Mouse (Mus musculus) forebrain, embryonic 13.5 days (tissue): ENCODE measurements around the gene Fmo2. TPM values are rescaled to one million over a fixed set of nuclear protein-coding genes. Genes with fewer than 3 reads are reported as not detected.

Experiments
- ATAC-seq: fragments of 200-750 bp; cut with Nextera tagmentation; 2 replicates; pipeline ENCODE4 v1.8.0; 2017
- H3K27ac ChIP-seq: fragments of 300-500 bp; sonication (generic); 2 replicates; pipeline ENCODE4 v1.5.1; 2015; ENCODE audit warnings: inconsistent platforms, mild to moderate bottlenecking, moderate library complexity
- H3K27me3 ChIP-seq: fragments of 300-500 bp; sonication (generic); 2 replicates; pipeline ENCODE4 v1.6.1; 2015; ENCODE audit warnings: mild to moderate bottlenecking, inconsistent platforms
- H3K36me3 ChIP-seq: fragments of 300-500 bp; sonication (generic); 2 replicates; pipeline ENCODE4 v1.6.1; 2015; ENCODE audit warnings: mild to moderate bottlenecking, inconsistent platforms; ENCODE audit not compliant: poor library complexity, severe bottlenecking
- H3K4me1 ChIP-seq: fragments of 300-500 bp; sonication (generic); 2 replicates; pipeline ENCODE4 v1.6.1; 2015; ENCODE audit warnings: inconsistent platforms
- H3K4me2 ChIP-seq: fragments of 300-500 bp; sonication (generic); 2 replicates; pipeline ENCODE4 v1.6.1; 2015; ENCODE audit warnings: inconsistent platforms, mild to moderate bottlenecking, moderate library complexity
- H3K4me3 ChIP-seq: fragments of 300-500 bp; sonication (generic); 2 replicates; pipeline ENCODE4 v1.5.1; 2015; ENCODE audit warnings: mild to moderate bottlenecking, inconsistent platforms
- H3K9ac ChIP-seq: fragments of 300-500 bp; sonication (generic); 2 replicates; pipeline ENCODE4 v1.6.1; 2015; ENCODE audit warnings: mild to moderate bottlenecking, inconsistent platforms
- H3K9me3 ChIP-seq: fragments of 300-500 bp; sonication (generic); replicated peaks from 2 replicates; pipeline ENCODE4 v1.6.1; 2016; ENCODE audit warnings: inconsistent platforms
- WGBS: fragments of 180-500 bp; shearing (Covaris S2); methylation state at CpG from one replicate; pipeline ENCODE4 v1.1.7; 2015; 5-methylcytosine and 5-hydroxymethylcytosine counted together
- polyA plus RNA-seq: library from polyadenylated mRNA; unstranded; fragments of >200 nt; fragmentation: Nextera tagmentation; extraction: Ambion mirVana; gene quantifications from 2 replicates; pipeline ENCODE4 v1.2.1, GENCODE M21; 2015

Fmo2 gene
- polyA plus RNA-seq, 1 experiment from 2014 or later, result not detected

- H3K27me3 ChIP-seq, result no peaks in the 10 kb centered on the region
- H3K9me3 ChIP-seq, result no peaks in the 10 kb centered on the region
- no peak overlapping the region for H3K4me3 ChIP-seq
- no peak overlapping the region for H3K4me2 ChIP-seq
- no peak overlapping the region for H3K9ac ChIP-seq
- H3K36me3 ChIP-seq, result no peaks in the 10 kb centered on the region
- no peaks in the 10 kb centered on the region for H3K4me1 ChIP-seq
- ATAC-seq, result no peak
- WGBS, result 83% methylated on average over 4 of the region's 4 CpGs
- no peak overlapping the region for H3K27ac ChIP-seq
These were observed 15.8 kb downstream of the Fmo2 start for GRCm38 (mm10) chr1:162882681-162883080.

- Histone ChIP-seq H3K4me2 (no peak overlapping the region), H3K36me3 (no peaks in the 10 kb centered on the region), H3K4me3 (no peak overlapping the region), H3K9me3 (no peaks in the 10 kb centered on the region), H3K9ac (no peak overlapping the region), H3K27me3 (no peaks in the 10 kb centered on the region), H3K27ac (no peak overlapping the region), H3K4me1 (no peaks in the 10 kb centered on the region)
- ATAC-seq, result peak; percentile 16; the same call in 1 of the 2 replicates
- WGBS, result 64% methylated on average over 11 of the region's 11 CpGs
These were observed 18.7 kb downstream of the Fmo2 start for GRCm38 (mm10) chr1:162879595-162880369.

- Histone ChIP-seq H3K27ac (no peak overlapping the region), H3K9ac (no peak overlapping the region), H3K4me3 (no peak overlapping the region), H3K4me2 (no peak overlapping the region), H3K27me3 (no peaks in the 10 kb centered on the region), H3K36me3 (no peaks in the 10 kb centered on the region), H3K9me3 (no peaks in the 10 kb centered on the region), H3K4me1 (no peaks in the 10 kb centered on the region)
- ATAC-seq, result no peak
- 86% methylated on average over 3 of the region's 3 CpGs for WGBS
These were observed 23.4 kb downstream of the Fmo2 start for GRCm38 (mm10) chr1:162875091-162875490.

GRCm38 (mm10) chr1:162871701-162872311 is 26.7 kb downstream of the Fmo2 start:
- ATAC-seq, result no peak
- 72% methylated on average over 9 of the region's 9 CpGs for WGBS

GRCm38 (mm10) chr1:162870978-162871377 is 27.5 kb downstream of the Fmo2 start:
- no peak overlapping the region for H3K4me3 ChIP-seq
- no peak for ATAC-seq
- WGBS, result 87% methylated on average over 7 of the region's 7 CpGs
- H3K4me2 ChIP-seq, result no peak overlapping the region
- H3K9ac ChIP-seq, result no peak overlapping the region
- H3K4me1 ChIP-seq, result no peaks in the 10 kb centered on the region
- no peak overlapping the region for H3K27ac ChIP-seq
- H3K27me3 ChIP-seq, result no peaks in the 10 kb centered on the region
- no peaks in the 10 kb centered on the region; the same call in 1 of the 2 replicates for H3K9me3 ChIP-seq
- H3K36me3 ChIP-seq, result no peaks in the 10 kb centered on the region

More at GRCm38 (mm10) chr1:162871701-162872311, 26.7 kb downstream of the Fmo2 start:
- Histone ChIP-seq H3K27me3 (no peaks in the 10 kb centered on the region), H3K4me3 (no peak overlapping the region), H3K36me3 (no peaks in the 10 kb centered on the region), H3K4me2 (no peak overlapping the region), H3K4me1 (no peaks in the 10 kb centered on the region), H3K9me3 (no peaks in the 10 kb centered on the region; the same call in 1 of the 2 replicates), H3K27ac (no peak overlapping the region), H3K9ac (no peak overlapping the region)

- no peak overlapping the region for H3K27ac ChIP-seq
- H3K4me2 ChIP-seq, result no peak overlapping the region
- H3K36me3 ChIP-seq, result no peaks in the 10 kb centered on the region
- H3K9me3 ChIP-seq, result no peaks in the 10 kb centered on the region; the same call in 1 of the 2 replicates
- no peaks in the 10 kb centered on the region for H3K27me3 ChIP-seq
- no peak for ATAC-seq
- H3K4me3 ChIP-seq, result no peak overlapping the region
- no peaks in the 10 kb centered on the region for H3K4me1 ChIP-seq
- 82% methylated on average over 4 of the region's 4 CpGs for whole genome bisulfite sequencing
- H3K9ac ChIP-seq, result no peak overlapping the region
These were observed 31.1 kb downstream of the Fmo2 start for GRCm38 (mm10) chr1:162867396-162867795.

- no peak within 1 kb of the TSS for H3K27ac ChIP-seq
- no peak within 1 kb of the TSS for H3K9ac ChIP-seq
- no peaks in the 10 kb centered on the region; the same call in 1 of the 2 replicates for H3K9me3 ChIP-seq
- no peak for ATAC-seq
- no peaks in the 10 kb centered on the region for H3K4me1 ChIP-seq
- H3K4me3 ChIP-seq, result no peak within 1 kb of the TSS
- H3K4me2 ChIP-seq, result no peak within 1 kb of the TSS
- H3K27me3 ChIP-seq, result no peaks in the 10 kb centered on the region
- no peaks in the 10 kb centered on the region for H3K36me3 ChIP-seq
- 79% methylated on average over 7 of the region's 7 CpGs for WGBS
These were observed 32.2 kb downstream of the Fmo2 start, which contains the start of gene Fmo1 for GRCm38 (mm10) chr1:162866280-162866681. Gene Fmo1 (minus strand): TSS chr1:162866610.

GRCm38 (mm10) chr1:162865493-162865830 is 33.1 kb downstream of the Fmo2 start:
- Histone ChIP-seq H3K4me2 (no peak overlapping the region), H3K4me3 (no peak overlapping the region), H3K4me1 (no peaks in the 10 kb centered on the region), H3K36me3 (no peaks in the 10 kb centered on the region), H3K9ac (no peak overlapping the region), H3K27me3 (no peaks in the 10 kb centered on the region), H3K9me3 (no peaks in the 10 kb centered on the region; the same call in 1 of the 2 replicates), H3K27ac (no peak overlapping the region)
- ATAC-seq, result no peak
- WGBS, result 59% methylated on average over 3 of the region's 3 CpGs

- no peak overlapping the region for H3K4me3 ChIP-seq
- H3K4me2 ChIP-seq, result no peak overlapping the region
- 81% methylated on average over 8 of the region's 8 CpGs for WGBS
- H3K27me3 ChIP-seq, result no peaks in the 10 kb centered on the region
- H3K9me3 ChIP-seq, result no peaks in the 10 kb centered on the region; the same call in 1 of the 2 replicates
- H3K9ac ChIP-seq, result no peak overlapping the region
- no peak for ATAC-seq
- H3K4me1 ChIP-seq, result no peaks in the 10 kb centered on the region
- H3K36me3 ChIP-seq, result no peaks in the 10 kb centered on the region
- no peak overlapping the region for H3K27ac ChIP-seq
These were observed 33.6 kb downstream of the Fmo2 start for GRCm38 (mm10) chr1:162864816-162865492.

GRCm38 (mm10) chr1:162864279-162864678 is 34.2 kb downstream of the Fmo2 start:
- H3K9ac ChIP-seq, result no peak overlapping the region
- no peak for ATAC-seq
- no peak overlapping the region for H3K4me2 ChIP-seq
- no peak overlapping the region for H3K4me3 ChIP-seq
- H3K27me3 ChIP-seq, result no peaks in the 10 kb centered on the region
- H3K36me3 ChIP-seq, result no peaks in the 10 kb centered on the region
- no peaks in the 10 kb centered on the region for H3K4me1 ChIP-seq
- WGBS, result 93% methylated on average over 5 of the region's 5 CpGs
- no peaks in the 10 kb centered on the region; the same call in 1 of the 2 replicates for H3K9me3 ChIP-seq
- no peak overlapping the region for H3K27ac ChIP-seq

- Histone ChIP-seq H3K4me2 (no peak overlapping the region), H3K36me3 (no peaks in the 10 kb centered on the region), H3K9ac (no peak overlapping the region), H3K9me3 (no peaks in the 10 kb centered on the region; the same call in 1 of the 2 replicates), H3K4me1 (no peaks in the 10 kb centered on the region), H3K27me3 (no peaks in the 10 kb centered on the region), H3K27ac (no peak overlapping the region), H3K4me3 (no peak overlapping the region)
- no peak for ATAC-seq
- 92% methylated on average over 3 of the region's 3 CpGs for WGBS
These were observed 34.9 kb downstream of the Fmo2 start for GRCm38 (mm10) chr1:162863579-162863978.

GRCm38 (mm10) chr1:162862328-162862727 is 36.2 kb downstream of the Fmo2 start:
- Histone ChIP-seq H3K36me3 (no peaks in the 10 kb centered on the region), H3K9ac (no peak overlapping the region), H3K27me3 (no peaks in the 10 kb centered on the region), H3K4me3 (no peak overlapping the region), H3K9me3 (no peaks in the 10 kb centered on the region), H3K4me1 (no peaks in the 10 kb centered on the region), H3K4me2 (no peak overlapping the region), H3K27ac (no peak overlapping the region)
- WGBS, result 44% methylated on average over 1 of the region's 1 CpGs
- no peak for ATAC-seq
